Mouse (Mus musculus) cortical plate, adult 2 months (tissue): ENCODE measurements around the gene Wdr90.

Source experiments
- CTCF ChIP-seq: fragments of 200-500 bp; IDR thresholded peaks from 2 replicates; pipeline ENCODE4 v1.5.1; 2011; ENCODE audit warnings: mild to moderate bottlenecking, control low read depth, low read length; ENCODE audit not compliant: insufficient read depth; ENCODE audit errors: extremely low read depth
- POLR2A ChIP-seq: fragments of 200-500 bp; IDR thresholded peaks from 2 replicates; pipeline ENCODE4 v1.6.1; 2011; ENCODE audit warnings: mild to moderate bottlenecking, low read length, control low read depth; ENCODE audit not compliant: insufficient read depth; ENCODE audit errors: extremely low read depth

DNA sequence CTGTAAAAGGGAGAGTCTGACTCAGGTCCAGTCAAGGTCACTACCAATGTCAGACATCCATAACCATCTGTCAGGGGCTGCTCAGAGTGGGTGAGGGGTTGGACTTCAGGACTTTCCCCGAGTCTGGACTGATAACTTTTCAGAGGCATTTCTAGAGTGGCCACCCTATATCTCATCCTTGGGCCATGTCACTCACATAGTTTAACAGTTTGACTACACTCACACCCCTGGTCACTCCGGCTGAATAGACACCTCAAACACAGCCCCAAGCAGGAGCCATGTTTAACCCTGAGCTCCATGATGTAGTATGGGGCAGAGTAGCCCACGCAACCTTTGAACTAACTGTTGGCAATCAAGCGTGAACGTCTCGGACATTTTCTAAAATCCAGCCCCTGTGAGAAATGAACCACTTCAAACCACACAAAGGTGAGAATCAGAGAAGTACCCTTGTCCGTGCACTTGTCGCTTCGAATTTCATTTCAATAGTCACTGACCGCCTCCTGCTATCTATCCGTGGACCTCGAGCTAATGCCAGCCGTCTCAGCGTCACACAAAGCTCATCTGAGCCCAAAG lies 12.9 kb upstream of the Wdr90 start:
- no peak for TF ChIP-seq CTCF
- TF ChIP-seq POLR2A, result no peak
